Mouse (Mus musculus) A20 (cell line): Measurements from ENCODE around the gene Rab22a.
A peak's percentile ranks its signal among the peaks of the same experiment; 100 is the strongest.
"Not testable (repeated sequence)": the region's sequence is repeated elsewhere in the genome, so short reads cannot be mapped to it uniquely, and the experiment has no call there.

ENCODE experiments used
- DNase-seq: peaks from one replicate; pipeline ENCODE4 v3.0.0-alpha.2; 2011; ENCODE audit warnings: low read depth, low spot score

Rab22a gene

GRCm38 (mm10) chr2:173719115-173719514, 59.6 kb downstream of the Rab22a start, which contains the start of gene 1700010B08Rik:
Gene 1700010B08Rik (plus strand): TSS chr2:173719415.
- DNase-seq: not testable (repeated sequence)

DNA sequence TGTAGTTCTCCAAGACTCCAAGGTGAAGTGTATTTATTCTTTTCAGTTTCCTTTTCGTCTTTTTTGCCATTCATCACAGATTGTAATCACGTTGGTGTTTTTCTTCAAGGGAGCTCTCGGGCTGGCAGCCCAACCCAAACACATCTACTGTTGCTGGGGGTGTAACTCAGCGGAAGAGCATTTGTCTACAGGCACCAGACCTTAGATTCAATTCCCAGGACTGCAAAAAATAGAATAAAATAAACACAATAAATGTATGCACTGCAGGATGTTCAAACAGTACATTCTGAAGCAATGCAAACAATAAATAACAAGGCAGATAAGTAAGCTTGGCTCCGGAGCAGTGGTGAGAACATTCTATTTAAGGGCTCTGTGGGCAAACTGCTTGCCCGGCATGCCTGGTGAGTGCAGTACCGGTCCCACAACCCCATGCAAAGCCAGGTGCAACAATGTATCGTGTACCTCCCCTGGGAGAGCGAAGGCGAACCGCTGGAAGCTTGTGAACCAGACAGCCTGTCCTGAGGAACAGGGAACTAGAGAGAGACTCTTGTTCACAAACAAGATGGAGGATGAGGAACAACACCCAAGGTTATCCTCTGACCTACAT, 62.8 kb downstream of the Rab22a start:
- no peak for DNase-seq

DNA sequence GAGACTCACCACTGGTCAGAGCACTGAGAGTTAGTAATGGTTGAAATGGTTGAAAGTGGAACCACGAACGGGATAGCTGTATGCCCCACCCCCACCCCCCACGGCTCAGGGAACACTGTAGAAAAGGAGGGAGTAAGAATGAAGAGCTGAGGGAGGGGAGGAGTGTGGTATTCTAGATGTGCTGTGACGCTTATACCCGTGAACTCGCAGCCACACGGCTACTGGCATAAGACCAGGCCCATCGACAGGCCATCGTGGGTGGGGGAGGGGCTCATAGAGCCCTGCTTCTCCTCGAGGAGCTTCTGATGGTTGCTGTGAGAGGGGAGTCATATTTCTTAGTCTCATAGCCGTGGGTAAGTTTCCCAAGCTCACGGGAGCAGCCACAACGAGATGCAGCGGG, 64.8 kb downstream of the Rab22a start:
- DNase-seq: no peak

GRCm38 (mm10) chr2:173724940-173725807, 65.6 kb downstream of the Rab22a start:
- no peak for DNase-seq

DNA sequence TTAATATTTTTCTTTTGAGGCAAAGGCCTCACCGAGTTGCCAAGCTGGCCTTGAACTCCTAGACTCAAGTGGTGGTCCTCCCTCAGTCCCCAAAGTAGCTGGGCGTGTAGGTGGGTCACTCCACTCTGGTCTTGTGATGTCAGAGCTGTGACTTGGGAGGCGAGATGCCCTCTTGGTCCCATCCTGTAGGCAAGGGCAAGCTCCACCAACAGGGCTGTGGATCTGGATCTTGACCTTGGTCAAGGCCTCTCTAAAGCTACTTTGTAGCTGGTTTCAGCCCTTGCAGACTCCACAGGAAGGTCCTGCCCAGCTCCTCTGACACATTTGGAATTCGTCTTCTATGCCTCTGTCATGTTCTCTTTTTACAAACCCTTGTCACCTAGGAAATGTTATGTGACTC, 66.3 kb downstream of the Rab22a start:
- DNase-seq: no peak

DNA sequence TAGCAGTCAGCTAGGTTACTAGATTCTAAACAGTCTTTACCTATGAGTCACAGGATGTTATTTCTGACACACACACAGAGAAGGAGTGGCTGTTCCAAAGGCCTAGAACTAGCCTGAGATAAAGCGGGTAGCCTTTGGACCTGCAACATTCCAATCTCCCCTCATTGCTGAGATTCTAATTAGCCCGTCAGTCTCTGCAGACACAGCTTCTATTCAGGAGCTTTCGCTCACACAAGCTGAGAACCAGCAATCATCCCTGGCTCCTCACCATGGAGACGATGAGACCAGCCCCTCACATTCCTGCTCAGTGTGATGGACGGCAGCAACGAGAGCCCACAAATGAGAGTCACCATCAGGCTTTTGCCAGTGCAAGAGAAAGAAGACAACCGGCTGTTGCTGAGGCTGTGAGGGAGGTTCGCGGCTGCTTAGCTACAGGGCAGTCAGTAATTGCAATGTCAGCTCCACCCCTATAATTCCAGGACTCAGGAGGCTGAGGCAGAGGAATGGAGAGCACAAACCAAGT, 70.9 kb downstream of the Rab22a start:
- DNase-seq: no peak

- DNase-seq: no peak
These were observed 74.9 kb downstream of the Rab22a start for GRCm38 (mm10) chr2:173734426-173734825.

DNA sequence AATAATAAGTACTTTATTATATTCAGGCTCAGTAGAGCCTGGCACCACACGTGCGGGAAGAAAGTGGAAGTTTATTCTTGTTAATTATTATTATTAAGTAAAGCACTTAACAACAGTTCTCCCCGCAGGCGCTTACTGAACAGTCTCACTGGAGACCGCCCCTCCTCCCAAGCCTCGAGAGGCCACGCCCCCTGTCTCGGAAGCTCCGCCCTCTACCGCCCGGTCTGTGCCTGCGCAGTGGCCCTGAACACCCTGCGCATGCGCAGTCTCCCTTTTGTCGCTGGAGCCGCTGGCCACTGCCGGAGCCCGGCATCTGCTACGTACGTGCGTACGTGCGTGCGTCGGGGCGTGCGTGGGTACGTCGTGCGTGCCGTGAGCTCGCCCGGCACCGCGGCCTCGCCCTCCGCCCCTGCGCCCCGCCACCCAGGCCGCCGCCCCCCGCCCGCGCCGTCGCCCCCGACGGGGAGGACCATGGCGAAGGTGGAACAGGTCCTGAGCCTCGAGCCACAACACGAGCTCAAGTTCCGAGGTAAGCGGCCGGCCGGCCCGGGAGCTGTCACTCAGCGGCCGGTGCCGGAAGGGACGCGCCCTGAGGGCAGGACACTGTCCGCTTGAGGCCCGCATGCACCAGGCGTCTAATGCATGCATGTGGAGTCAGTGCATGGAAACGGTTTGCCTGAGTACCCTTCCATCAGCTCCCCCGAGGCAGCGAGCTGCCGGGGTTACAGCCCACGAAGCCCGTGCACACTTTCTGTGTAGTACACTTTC, 77.8 kb downstream of the Rab22a start, which contains the start of gene Vapb:
TSS of gene Vapb (plus strand) at position 290 of the 768 bp plus-strand sequence.
- DNase-seq: peak; percentile 98

DNA sequence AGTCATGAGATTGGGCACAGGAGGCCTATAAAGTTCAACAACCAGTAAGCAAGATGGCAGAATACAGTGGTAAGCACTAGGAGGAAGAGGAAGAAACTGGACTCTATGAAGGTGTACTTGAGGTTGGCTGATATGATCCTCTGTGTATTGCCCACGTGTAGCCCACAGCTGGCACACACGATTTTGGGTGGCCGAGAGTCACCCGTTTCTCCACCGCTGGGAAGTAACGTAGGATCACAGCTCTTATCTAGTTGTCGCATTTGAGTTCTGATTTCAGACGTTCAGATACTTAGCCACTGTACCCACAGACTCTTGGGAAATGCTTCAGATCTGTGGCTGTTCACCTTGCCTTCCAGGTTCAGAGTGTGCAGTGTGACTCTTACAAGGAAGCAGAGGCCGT, 78.7 kb downstream of the Rab22a start:
- DNase-seq: no peak

DNA sequence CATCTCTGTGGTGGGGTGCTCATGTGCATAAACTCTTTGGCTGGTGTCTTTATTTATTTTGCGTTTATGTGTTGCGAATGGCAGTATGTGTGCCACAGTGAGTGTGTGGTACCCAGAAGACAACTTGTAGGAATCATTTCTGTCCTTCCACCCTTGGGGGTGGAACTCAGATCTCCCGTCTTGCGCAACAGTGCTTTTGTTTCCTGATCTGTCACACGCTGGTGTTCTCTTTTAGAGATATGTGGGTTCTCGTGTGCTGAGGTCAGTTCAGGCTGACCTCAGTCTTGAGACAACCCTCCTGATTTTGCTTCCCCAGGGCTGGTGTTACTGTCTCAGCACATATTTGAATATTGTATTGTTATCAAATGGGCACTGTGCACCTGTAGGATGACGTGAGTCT, 79.5 kb downstream of the Rab22a start:
- DNase-seq: no peak

DNA sequence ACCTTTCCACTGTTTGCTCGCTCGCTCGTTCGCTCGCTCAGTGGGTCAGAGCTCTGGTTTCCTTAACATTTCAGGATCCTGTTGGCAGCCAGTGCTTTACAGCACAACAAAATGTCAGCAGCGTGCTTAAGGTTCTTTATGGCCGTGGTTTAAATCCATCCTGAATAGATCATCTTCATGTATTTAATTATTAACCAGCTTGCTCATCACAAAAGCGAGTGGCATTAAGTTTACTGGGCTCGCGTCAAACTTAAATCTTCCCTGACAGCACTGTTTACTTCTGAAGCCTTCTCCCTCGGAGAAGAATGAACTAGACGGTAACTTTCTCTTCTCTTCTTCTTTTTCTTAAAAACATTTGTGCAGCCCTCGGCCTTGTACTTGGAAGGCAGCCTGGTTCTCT, 82.5 kb downstream of the Rab22a start:
- no peak for DNase-seq

GRCm38 (mm10) chr2:173742744-173743143, 83.2 kb downstream of the Rab22a start:
- no peak for DNase-seq

GRCm38 (mm10) chr2:173744070-173744815, 84.7 kb downstream of the Rab22a start:
- DNase-seq: no peak

- DNase-seq: no peak
These were observed 89.5 kb downstream of the Rab22a start for GRCm38 (mm10) chr2:173748961-173749659.

DNA sequence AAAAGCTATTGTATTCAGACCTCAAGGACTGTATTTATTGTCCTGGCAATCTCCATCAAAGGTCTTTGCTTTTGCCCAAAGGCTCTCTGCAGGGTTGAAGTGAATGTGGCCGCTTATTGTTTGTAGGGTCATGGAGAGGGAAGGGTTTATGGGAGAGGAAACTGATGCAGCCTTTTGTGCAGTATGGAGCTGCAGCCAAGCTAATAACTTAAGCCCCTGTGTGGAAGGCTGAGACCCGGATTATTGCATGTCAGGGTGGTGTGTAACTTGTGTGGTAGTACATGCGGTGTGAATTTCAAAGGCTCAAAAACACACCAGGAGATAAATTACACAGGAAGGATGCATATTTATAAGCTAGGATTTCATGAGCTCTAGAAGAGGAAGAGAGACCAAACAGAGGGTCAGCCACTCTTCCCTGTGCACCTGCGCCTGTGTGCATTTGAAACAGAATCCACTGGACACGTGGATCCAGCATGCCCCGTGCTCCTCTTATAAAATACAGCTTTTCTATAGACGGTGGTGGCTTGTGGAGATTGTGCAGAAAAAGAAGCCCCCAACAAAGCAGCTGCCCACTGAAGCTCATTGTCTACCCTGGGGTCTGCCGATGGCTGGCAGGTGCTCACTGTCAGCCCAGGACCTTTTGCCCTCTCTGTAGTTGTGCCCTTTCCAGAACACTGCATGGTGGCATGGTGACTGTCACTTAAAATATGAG, 96.0 kb downstream of the Rab22a start:
- DNase-seq: no peak
